Mouse (Mus musculus): ENCODE data around the gene Anapc2.
A peak's percentile ranks its signal among the peaks of the same experiment; 100 is the strongest.

The Anapc2 gene

GRCm38 (mm10) chr2:25267746-25268309 is 4.5 kb upstream of the Anapc2 start:
- no peak for DNase-seq (ENCODE audit: low spot score)

GRCm38 (mm10) chr2:25272515-25272914 is 237 bp downstream of the Anapc2 start:
- DNase-seq (ENCODE audit: low spot score), result no peak

- no peak for DNase-seq (ENCODE audit: low spot score)
These were observed 732 bp downstream of the Anapc2 start for GRCm38 (mm10) chr2:25273010-25273409.

- DNase-seq (ENCODE audit: low spot score), result peak; percentile 84
These were observed 6.9 kb downstream of the Anapc2 start for GRCm38 (mm10) chr2:25278928-25279882.

- no peak for DNase-seq (ENCODE audit: low spot score)
These were observed 13.3 kb downstream of the Anapc2 start for GRCm38 (mm10) chr2:25285551-25285950.

- DNase-seq (ENCODE audit: low spot score), result no peak
These were observed 14.0 kb downstream of the Anapc2 start for GRCm38 (mm10) chr2:25286314-25286713.

GRCm38 (mm10) chr2:25286837-25287636 is 14.8 kb downstream of the Anapc2 start:
- DNase-seq (ENCODE audit: low spot score), result peak; percentile 59

GRCm38 (mm10) chr2:25287927-25288649 is 15.8 kb downstream of the Anapc2 start, which contains the start of gene Tmem210:
Tmem210 (plus strand) TSS chr2:25288145.
- DNase-seq (ENCODE audit: low spot score), result no peak

- no peak for DNase-seq (ENCODE audit: low spot score)
These were observed 16.6 kb downstream of the Anapc2 start for GRCm38 (mm10) chr2:25288734-25289345.

- no peak for DNase-seq (ENCODE audit: low spot score)
These were observed 17.4 kb downstream of the Anapc2 start, which contains the start of gene Lrrc26 for GRCm38 (mm10) chr2:25289651-25290050. Lrrc26 (plus strand) TSS chr2:25289915.

GRCm38 (mm10) chr2:25290101-25290815 is 18.0 kb downstream of the Anapc2 start:
- no peak for DNase-seq (ENCODE audit: low spot score)

- no peak for DNase-seq (ENCODE audit: low spot score)
These were observed 18.5 kb downstream of the Anapc2 start for GRCm38 (mm10) chr2:25290816-25291130.

- no peak for DNase-seq (ENCODE audit: low spot score)
These were observed 19.1 kb downstream of the Anapc2 start for GRCm38 (mm10) chr2:25291184-25292053.

- DNase-seq (ENCODE audit: low spot score), result no peak
These were observed 19.8 kb downstream of the Anapc2 start for GRCm38 (mm10) chr2:25292054-25292544.

GRCm38 (mm10) chr2:25292856-25293255 is 20.6 kb downstream of the Anapc2 start:
- DNase-seq (ENCODE audit: low spot score), result peak; percentile 89

- DNase-seq (ENCODE audit: low spot score), result no peak
These were observed 21.4 kb downstream of the Anapc2 start for GRCm38 (mm10) chr2:25293706-25294105.

GRCm38 (mm10) chr2:25297093-25297492 is 24.8 kb downstream of the Anapc2 start:
- no peak for DNase-seq (ENCODE audit: low spot score)

- DNase-seq (ENCODE audit: low spot score), result no peak
These were observed 25.8 kb downstream of the Anapc2 start for GRCm38 (mm10) chr2:25298046-25298445.

- DNase-seq (ENCODE audit: low spot score), result no peak
These were observed 31.2 kb downstream of the Anapc2 start for GRCm38 (mm10) chr2:25303452-25303851.
